Mouse (Mus musculus) T-helper 2 cell (primary cell): Measurements from ENCODE around the gene Slco1a1.
"Not testable (repeated sequence)": the region's sequence is repeated elsewhere in the genome, so short reads cannot be mapped to it uniquely, and the experiment has no call there.

ENCODE experiments used
- in situ Hi-C: fragments of 300-600 bp; cut with MboI, MseI; formaldehyde crosslinking; loops from one replicate; pipeline ENCODE4 v1.15.1; 2025; ENCODE audit warnings: high pct_unique_total_duplicates

Slco1a1 gene

DNA sequence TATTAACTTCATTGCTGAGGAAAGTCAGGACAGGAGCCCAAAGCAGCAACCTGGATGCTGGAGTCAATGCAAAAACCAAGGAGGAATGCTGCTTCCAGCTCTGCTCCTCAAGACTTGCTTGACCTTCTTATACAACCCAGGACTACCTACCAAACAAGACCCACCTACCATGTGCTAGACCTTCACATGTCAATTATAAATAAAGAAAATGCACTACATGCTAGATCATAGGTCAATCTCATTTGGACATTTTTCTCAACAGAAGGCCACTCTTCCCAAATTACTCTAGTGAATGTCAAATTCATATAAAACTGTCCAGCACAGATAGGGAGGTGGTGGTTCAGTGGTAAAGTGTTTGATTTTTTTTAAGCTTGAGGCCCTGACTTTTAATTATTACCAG is at the start of gene Slco1a1:
Slco1a1 (minus strand) TSS at position 101 of the 400 bp plus-strand sequence.
- in situ Hi-C loops, result no loop called here

DNA sequence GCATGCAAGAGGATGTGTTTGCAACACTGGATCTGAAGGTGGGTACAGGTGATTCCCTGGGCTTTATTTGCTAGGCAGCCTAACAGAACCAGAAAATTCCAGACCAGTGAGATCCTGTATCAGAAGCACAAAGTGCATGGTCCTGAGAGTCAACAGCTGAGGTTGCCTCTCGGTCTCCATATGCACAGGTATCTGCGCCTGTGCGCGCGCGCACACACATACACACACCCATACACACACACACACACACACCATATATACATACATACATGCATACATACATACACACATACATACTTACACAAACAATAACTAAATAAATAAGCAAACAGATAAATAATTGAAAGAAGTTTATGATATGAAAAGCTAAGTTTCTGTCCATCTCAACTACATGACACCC is 40.0 kb upstream of the Slco1a1 start:
- in situ Hi-C loops, result no loop called here

DNA sequence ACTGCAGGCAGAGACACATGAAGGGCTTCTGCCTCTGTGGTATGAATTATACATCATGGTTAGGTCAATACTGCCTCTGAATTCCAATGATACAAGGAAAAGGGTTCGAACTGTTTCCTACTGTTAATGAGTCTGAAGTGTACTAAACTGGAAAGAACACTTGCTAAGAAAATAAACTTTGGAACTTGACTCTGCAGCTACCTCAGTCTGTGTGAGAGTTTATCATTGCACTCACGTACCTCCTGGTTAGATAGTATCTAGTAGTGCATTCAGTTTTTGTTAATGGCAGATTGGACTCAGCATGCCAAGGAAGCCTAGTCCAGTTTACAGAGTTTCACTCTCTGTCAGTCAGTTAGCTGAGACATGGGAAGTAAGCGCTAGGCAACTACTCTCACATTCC is 37.9 kb upstream of the Slco1a1 start:
- in situ Hi-C loops, result no loop called here

DNA sequence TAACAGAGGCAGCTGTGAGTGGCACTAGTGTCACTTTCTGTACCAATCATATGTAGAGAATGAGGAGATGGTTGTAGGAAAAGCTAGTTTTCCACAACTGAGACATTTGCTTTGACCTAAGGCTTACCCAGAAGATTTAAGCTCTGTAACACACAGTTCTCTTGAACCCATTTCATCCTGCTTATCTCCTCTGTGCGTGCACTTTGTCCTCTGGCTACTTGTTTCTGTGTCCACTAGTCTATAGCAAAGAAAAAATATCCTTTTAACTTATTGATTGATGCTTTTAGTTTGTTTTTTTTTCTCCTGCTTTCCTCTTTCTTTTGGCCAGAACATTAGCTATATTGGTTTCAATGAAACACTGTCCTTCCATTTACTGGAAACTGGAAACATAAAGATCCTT is 15.7 kb upstream of the Slco1a1 start:
- in situ Hi-C loops, result no loop called here

DNA sequence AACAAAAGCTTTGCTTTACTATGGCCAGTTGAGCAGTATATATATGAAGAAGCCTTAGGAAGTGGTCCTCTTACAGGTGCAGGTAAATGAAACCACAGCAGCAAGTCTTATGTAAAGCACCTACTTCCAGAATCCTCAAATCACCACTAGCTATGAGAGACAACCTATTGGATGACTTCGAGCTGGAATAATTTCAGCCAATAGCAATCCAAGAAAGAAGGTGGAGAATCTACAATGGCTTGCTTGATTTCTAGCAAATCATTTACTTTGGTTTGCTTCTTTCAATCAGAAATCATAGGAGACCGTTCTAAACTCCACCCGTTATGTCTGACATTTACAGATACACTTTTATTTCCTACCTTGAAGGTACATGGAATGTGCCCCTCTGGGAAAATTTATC is 15.1 kb upstream of the Slco1a1 start:
- in situ Hi-C loops, result no loop called here

DNA sequence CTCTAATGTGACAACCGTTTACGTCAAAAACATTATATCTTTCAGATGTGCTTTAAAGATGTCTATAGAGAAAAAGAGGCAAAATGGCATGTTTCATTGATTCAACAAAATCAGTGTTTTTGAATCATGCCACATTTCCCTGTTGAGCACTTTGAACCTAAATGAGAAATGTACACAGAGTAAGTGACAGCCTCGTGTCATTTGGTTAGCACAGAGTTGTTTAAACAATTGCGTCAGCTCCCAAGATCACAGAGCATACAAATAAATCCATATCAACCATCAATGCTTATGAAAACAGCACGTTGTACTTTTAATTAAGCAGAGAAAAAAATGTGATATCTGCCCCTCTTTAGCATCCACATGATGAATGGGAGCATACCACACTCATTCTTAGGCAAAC is 13.7 kb upstream of the Slco1a1 start:
- in situ Hi-C loops, result no loop called here

DNA sequence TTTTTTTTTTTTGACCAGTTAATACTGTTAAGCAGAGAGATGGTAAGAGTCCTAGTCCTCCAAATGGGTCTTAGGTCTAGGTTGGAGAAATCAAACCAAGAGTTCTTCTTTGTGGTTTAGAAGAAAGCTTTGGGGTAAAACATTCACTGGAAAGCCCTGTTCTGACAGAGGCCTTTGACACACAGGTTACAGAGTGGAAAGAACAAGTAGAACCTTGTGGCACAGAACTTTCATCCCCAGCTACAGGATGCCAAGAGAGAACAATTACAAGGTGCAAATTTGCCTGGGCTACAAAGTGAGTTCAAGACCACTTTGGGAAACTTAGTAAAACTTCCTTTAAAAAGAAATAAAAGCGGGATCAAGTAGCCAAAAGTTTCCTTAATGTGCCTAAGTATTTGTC is 6.3 kb downstream of the Slco1a1 start:
- in situ Hi-C loops, result no loop called here

DNA sequence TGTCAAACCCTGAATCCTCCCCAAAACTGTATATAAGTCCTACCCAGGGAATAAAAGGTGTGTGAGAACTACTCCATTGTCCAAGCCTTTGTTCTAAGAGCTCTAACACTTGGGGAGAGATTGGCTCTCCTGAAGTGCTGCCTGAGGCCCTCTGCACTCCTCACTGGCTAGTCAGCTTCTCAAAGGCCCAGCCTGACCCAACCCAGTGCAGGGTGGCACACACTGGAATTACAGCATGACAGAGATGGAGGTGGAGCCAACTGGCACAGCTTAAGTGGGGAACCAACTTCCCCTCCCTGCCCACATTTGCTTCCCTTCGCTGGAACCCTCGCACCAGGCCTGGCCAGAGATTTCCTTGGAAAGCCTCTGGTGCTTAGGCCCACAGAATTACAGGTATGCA is 48.6 kb downstream of the Slco1a1 start:
- in situ Hi-C loops, result no loop called here

DNA sequence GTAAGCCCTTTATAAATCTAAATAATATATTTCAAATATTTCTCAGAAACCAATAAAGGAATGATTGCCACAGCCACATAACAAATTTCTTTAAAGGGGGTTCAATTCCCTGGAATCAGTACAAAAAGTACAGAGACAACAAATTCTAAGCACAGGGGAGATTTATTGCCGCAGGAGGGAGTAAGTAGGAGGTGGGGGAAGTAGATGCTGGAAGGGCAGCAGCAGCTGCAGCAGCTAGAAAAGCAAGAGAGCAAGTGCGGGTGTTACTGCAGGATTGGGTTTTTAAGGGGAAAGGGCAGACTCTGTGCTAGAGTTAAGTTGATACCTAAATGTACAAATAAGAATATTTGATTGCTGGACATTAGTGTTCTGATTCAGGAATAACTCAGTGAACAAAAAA is 57.0 kb downstream of the Slco1a1 start:
- in situ Hi-C loops, result no loop called here

DNA sequence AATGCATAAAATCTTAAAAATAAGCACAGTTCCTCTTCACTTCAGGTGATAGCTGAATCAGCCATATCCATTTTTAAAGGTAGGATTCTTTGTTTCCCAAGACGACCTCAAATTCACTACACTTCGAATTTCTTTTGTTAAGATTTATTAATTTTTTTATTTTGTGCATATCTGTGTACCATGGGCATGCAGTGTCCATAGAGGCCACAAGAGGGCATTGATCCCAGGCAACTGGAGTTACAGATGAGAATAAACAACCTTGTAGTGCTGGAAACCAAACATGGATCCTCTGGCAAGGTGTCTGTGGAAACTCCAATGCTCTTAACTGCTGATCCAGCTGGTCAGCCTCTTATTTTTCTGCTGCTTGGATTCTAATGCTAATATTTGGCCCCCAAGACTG is 58.5 kb downstream of the Slco1a1 start:
- in situ Hi-C loops, result no loop called here

DNA sequence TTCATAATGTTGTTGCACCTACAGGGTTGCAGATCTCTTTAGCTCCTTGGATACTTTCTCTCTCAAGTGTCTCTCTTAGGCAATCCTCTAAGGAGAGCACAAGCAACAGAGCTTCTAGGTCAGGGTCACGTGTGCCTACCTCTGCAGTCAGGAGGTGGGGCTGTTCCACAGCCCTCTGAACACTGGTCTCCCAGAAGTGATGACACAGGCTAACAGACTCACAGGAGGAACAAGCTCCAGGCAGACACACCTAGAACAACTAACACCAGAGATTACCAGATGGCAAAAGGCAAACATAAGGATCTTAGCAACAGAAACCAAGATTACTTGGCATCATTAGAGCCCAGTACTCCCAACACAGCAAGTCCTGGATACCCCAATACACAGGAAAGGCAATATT is 64.2 kb downstream of the Slco1a1 start:
- in situ Hi-C loops, result no loop called here

DNA sequence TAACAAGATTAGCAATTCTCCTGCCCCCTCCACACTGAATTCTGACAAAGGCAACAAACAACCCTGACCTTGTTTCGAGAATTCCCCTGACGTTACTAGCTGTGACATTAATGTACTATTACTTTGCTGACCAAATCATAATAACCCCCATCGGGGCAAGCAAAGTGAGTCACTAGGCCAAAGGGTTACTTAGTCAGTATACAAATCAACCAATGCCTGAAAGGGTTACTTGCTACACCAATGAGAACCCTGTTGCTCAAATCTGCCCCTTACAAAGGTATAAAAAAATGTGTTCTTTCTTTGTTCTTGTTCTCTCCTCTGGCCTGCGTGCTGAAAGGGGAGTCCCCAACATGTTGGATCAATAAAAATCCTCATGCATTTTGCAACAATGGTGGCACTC is 71.0 kb downstream of the Slco1a1 start:
- in situ Hi-C loops, result not testable (repeated sequence)

DNA sequence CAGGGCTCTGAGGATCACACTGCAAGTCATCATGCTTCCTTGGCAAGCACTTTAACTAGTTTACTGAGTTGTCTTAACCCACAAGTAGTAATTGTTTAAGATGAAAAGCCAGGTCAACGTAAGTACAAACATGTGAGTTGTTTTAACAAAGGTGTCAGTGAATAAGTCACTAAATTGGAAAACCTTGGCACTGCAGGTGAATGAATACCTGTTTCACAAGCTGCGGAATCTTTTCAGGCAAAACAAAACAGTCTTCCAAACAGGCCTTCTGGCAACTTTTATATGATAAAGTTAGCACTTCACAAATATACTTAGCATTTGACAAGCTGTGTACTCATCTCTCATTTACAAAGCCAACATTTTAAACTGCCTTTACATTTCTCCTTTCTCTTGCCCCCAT is 75.1 kb downstream of the Slco1a1 start:
- in situ Hi-C loops, result no loop called here

DNA sequence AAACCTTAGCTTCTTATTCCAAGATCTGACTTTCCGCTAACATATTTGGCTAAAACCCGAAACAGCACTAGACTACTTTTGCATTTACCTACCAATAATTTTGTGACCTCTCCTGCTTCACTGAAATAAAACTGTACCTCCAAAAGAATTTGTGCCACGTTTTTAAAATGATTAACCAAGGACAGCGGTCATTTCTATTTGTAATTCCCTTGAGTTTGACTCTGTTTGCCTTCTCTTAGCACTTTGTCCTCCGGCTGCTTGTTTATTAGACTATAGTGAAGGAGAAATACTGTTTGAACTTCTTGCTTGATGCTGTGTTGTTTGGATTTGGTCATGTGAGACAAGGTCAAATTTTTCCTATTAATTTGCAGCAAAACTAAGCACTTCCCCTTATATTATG is 78.0 kb downstream of the Slco1a1 start:
- in situ Hi-C loops, result no loop called here

DNA sequence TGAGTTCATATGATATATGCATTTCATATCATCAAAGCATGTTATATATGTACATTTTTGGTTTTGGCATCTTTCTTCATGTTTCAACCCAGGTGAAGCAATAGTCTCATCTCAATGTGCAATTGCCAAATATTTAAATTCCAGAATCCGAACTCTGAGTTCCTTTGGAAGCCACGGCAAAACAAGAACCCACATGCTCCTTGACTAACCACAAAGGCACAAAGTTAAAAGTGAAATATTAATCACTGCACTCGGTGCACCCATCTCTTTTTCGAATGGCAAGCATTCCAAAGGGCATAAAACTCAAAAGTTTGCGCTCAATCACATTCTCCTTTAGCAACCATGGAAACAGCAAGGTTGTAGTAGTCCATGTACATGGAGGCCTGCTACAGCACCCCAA is 80.7 kb downstream of the Slco1a1 start:
- in situ Hi-C loops, result no loop called here

DNA sequence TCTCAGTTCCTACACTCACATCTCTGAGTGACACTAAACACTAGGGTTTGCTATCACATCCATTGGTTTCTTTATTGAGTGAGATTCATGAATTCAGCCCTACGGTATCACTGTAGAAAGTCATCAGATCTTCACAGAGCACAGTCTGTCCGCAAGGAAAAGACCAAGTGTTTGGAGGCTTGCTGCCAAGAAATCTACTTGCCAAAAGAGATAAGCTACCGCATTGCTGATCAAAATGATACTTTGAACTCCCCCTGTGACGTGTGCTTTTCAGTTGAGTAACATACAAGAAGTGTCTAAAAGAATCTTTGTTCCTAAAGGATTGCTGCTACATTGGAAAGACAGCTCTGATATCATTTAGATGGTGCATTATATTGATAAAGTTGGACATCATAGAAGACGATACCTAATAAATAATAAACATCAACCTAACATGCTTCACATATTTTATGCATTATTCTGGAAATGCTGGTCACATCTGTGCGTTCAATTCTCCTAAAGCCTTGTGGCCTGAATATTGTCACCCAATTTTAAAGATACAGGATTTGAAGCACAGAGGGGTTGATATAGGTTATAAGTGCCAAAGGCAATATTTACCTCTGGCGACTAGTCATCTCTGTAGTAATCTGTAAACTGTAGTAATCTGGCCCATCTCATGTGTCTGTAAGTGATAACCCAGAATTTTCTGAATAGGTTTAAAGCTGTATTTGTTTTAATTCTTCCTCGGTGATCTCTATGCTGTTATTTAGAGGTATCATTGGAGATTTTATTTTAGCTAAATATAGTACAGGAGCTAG is 88.8 kb downstream of the Slco1a1 start:
- in situ Hi-C loops, result no loop called here
